Mouse (Mus musculus): ENCODE results near the gene Hsf2bp. TPM values are rescaled to one million over a fixed set of nuclear protein-coding genes. Genes with fewer than 3 reads are reported as not detected.
"Not testable (repeated sequence)": the region's sequence is repeated elsewhere in the genome, so short reads cannot be mapped to it uniquely, and the experiment has no call there.

The Hsf2bp gene
- 0.07 and 0.45 TPM in 2 replicates for polyA plus RNA-seq (2015; fragmentation: Nextera tagmentation; extraction: Ambion mirVana)

DNA sequence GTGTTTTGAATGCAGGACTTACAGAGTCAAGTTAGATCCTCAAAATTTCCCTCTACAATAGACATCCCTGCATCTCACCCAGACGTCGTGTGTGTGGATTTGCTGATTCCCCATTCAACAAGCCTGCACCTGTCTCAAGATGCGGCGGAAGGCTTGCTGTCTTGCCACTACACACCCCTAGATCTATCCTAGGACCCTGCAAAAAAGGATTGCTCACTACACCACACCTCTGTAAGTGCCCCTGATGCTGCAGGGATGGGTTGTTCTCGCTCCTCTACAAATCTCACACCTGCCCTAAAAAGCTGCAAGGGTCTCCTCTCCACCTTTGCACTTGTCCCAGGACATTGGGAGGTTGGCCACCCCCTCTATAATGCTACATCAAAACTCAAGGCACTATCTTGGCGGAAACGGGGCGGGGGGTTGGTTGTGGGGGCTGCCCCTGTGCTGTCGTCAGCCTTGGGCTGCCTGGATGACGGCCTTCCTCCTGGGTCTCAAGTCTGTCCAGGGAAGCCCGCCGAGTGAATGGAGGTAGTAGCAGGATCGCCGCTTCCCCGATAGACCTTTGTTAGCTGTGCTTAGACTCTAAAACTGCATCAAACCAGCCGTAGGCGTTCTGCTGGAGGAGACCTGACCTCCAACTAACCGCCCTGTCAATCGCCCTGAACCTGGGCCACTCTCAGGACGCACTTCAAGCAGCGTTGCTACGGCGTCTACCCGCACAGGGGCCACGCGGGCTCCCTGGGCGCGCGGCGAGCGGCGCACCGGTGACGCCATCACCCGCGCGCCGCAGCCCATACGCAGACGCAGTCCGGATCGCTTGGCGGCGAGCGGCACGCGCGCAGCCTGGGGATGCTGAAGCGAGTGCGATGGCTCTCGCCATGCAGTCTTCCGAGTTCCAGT lies at the start of gene Hsf2bp, which contains the start of gene Rrp1b:
Hsf2bp (minus strand) TSS at position 741 of the 900 bp plus-strand sequence.
Rrp1b (plus strand) TSS at position 492 of the 900 bp plus-strand sequence.
- Histone ChIP-seq H3K4me1 (ENCODE audit: control insufficient read depth, insufficient read depth, low read length) (peaks cover 16% of the 10 kb centered on the region), H3K4me2 (ENCODE audit: low read depth, low read length) (peak within 1 kb of the TSS; percentile 96), H3K27me3 (ENCODE audit: control insufficient read depth, insufficient read depth, low read length) (no peaks in the 10 kb centered on the region), H3K4me3 (replicated peaks; ENCODE audit: low read length) (peak within 1 kb of the TSS; percentile 84), H3K9ac (ENCODE audit: low read length) (peak within 1 kb of the TSS; percentile 87), H3K36me3 (ENCODE audit: control insufficient read depth, insufficient read depth, low read length) (no peaks in the 10 kb centered on the region), H3K27ac (ENCODE audit: low read length) (peak within 1 kb of the TSS; percentile 87), H3K9me3 (replicated peaks; ENCODE audit: control insufficient read depth, low read length) (no peaks in the 10 kb centered on the region)
- ATAC-seq (ENCODE audit: insufficient read depth, low FRiP score) = peak; percentile 96
- WGBS = 5% methylated on average over 52 of the region's 52 CpGs

DNA sequence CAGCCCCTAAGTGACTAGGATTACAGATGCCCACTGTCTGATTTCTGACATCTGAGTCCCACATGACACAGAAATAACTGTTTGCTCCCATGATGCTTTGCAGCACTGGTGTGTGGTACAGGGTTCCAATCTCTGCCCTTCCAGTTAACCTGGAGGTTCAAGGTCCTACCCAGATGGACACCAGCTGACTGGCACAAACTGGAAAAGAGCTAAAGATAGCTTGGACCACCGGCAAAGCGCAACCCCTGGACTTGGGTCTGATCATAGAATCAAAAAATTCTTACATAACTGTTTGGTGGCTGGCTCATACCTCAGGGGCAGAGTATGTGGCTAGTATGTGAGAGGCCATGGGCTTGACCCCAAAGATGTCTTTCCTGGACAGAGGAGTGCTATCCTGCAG lies 47.2 kb upstream of the Hsf2bp start:
- H3K4me1 ChIP-seq (ENCODE audit: control insufficient read depth, insufficient read depth, low read length) = no peaks in the 10 kb centered on the region
- H3K27me3 ChIP-seq (ENCODE audit: control insufficient read depth, insufficient read depth, low read length) = no peaks in the 10 kb centered on the region
- WGBS = 94% methylated on average over 2 of the region's 2 CpGs
- H3K27ac ChIP-seq (ENCODE audit: low read length) = no peak overlapping the region
- no peak overlapping the region for H3K9ac ChIP-seq (ENCODE audit: low read length)
- ATAC-seq (ENCODE audit: insufficient read depth, low FRiP score) = no peak
- H3K9me3 ChIP-seq (replicated peaks; ENCODE audit: control insufficient read depth, low read length) = 0 out of 2 replicates have a peak, but pooled peaks cover 7% of the 10 kb centered on the region
- no peak overlapping the region for H3K4me2 ChIP-seq (ENCODE audit: low read depth, low read length)
- H3K36me3 ChIP-seq (ENCODE audit: control insufficient read depth, insufficient read depth, low read length) = no peaks in the 10 kb centered on the region
- no peak overlapping the region for H3K4me3 ChIP-seq (replicated peaks; ENCODE audit: low read length)

DNA sequence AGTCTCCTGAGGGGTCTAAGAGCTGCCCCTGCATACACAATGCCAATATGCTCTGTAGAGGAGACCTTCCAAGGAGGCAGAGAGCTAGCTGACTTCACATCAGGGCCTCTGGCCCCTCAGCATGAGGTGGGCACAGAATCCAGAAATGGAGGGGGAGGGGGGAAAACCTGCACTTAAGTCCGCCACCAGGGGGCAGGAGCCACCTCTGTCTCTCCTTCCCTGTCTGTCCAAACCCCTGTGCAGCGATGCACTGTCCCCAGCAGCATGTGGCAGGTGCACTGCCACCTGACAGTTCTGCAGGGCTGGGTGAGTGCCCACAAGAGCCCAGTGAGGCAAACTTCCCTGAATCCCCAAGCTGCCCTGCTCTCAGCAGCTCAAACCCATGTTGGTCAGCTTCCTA lies 39.0 kb upstream of the Hsf2bp start:
- Histone ChIP-seq H3K4me1 (ENCODE audit: control insufficient read depth, insufficient read depth, low read length) (no peaks in the 10 kb centered on the region), H3K9me3 (replicated peaks; ENCODE audit: control insufficient read depth, low read length) (no peaks in the 10 kb centered on the region), H3K27me3 (ENCODE audit: control insufficient read depth, insufficient read depth, low read length) (no peaks in the 10 kb centered on the region), H3K36me3 (ENCODE audit: control insufficient read depth, insufficient read depth, low read length) (no peaks in the 10 kb centered on the region), H3K27ac (ENCODE audit: low read length) (no peak overlapping the region), H3K4me3 (replicated peaks; ENCODE audit: low read length) (no peak overlapping the region), H3K4me2 (ENCODE audit: low read depth, low read length) (no peak overlapping the region), H3K9ac (ENCODE audit: low read length) (no peak overlapping the region)
- no peak for ATAC-seq (ENCODE audit: insufficient read depth, low FRiP score)
- WGBS = 0% methylated on average over 2 of the region's 2 CpGs

DNA sequence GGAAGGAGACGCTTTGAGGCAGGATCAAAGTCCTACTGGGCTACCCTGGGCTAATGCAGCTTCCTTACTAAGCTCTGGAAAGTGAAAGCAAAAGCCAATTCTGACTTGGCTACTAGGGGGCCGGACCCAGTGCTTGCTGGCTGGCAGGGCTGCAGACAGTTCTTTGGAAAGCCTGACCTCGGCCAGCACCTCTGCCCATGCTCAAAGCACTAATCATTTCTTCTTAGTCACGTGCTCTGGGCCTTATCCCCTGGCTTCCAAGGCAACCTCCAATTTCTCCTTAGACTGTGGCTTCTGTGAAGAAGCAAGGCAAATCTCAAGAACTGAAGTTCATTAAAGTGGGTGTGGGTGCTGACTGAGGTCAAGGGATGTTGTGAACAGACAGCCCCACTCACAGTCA lies 38.5 kb upstream of the Hsf2bp start:
- Histone ChIP-seq H3K4me2 (ENCODE audit: low read depth, low read length) (no peak overlapping the region), H3K9ac (ENCODE audit: low read length) (no peak overlapping the region), H3K27me3 (ENCODE audit: control insufficient read depth, insufficient read depth, low read length) (no peaks in the 10 kb centered on the region), H3K9me3 (replicated peaks; ENCODE audit: control insufficient read depth, low read length) (no peaks in the 10 kb centered on the region), H3K27ac (ENCODE audit: low read length) (no peak overlapping the region), H3K4me3 (replicated peaks; ENCODE audit: low read length) (no peak overlapping the region), H3K36me3 (ENCODE audit: control insufficient read depth, insufficient read depth, low read length) (no peaks in the 10 kb centered on the region), H3K4me1 (ENCODE audit: control insufficient read depth, insufficient read depth, low read length) (no peaks in the 10 kb centered on the region)
- 60% methylated on average over 4 of the region's 4 CpGs for WGBS
- no peak for ATAC-seq (ENCODE audit: insufficient read depth, low FRiP score)

DNA sequence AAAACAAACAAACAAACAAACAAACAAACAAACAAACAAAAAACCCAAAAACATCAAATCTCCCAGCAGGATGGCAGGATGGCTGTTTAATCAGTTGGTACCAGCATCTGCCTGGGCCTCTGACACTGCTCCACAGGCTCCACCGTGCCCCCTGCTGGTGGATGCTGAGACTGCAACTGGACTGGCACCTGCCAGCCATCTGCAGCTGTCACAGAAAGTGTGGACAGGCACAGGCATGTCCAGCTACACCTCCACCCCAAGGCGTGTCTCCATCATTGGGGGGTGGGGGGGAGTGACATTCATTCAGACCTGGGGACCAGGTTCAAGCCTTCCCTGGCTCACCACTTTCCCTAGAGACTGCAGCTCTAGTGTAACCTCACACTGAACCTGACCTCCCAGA lies 37.2 kb upstream of the Hsf2bp start:
- H3K27ac ChIP-seq (ENCODE audit: low read length) = no peak overlapping the region
- no peak overlapping the region for H3K9ac ChIP-seq (ENCODE audit: low read length)
- H3K4me1 ChIP-seq (ENCODE audit: control insufficient read depth, insufficient read depth, low read length) = no peaks in the 10 kb centered on the region
- no peaks in the 10 kb centered on the region for H3K36me3 ChIP-seq (ENCODE audit: control insufficient read depth, insufficient read depth, low read length)
- no peak for ATAC-seq (ENCODE audit: insufficient read depth, low FRiP score)
- whole genome bisulfite sequencing = 3% methylated on average over 2 of the region's 2 CpGs
- no peaks in the 10 kb centered on the region for H3K27me3 ChIP-seq (ENCODE audit: control insufficient read depth, insufficient read depth, low read length)
- no peak overlapping the region for H3K4me2 ChIP-seq (ENCODE audit: low read depth, low read length)
- H3K4me3 ChIP-seq (replicated peaks; ENCODE audit: low read length) = no peak overlapping the region
- no peaks in the 10 kb centered on the region for H3K9me3 ChIP-seq (replicated peaks; ENCODE audit: control insufficient read depth, low read length)

DNA sequence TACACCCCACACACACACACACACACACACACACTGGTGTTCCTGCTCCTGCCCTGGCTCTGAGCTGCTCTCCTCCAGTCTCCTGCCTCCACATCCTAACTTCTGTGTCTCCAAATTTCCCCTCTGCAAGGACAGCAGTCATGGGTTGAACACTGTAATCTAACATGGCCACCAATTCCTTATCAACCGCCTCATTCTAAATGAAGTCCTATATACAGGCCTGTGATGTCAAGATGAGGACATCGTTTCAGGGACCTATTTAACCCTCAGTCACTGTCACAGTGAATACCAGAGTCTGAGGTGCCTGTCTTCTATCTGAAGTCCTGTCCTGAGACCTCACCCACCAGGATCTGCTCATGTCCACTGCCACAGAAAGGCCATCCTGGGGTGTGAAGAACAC lies 32.7 kb upstream of the Hsf2bp start:
- H3K4me1 ChIP-seq (ENCODE audit: control insufficient read depth, insufficient read depth, low read length) = 0 out of 2 replicates have a peak, but pooled peaks cover 3% of the 10 kb centered on the region
- no peak for ATAC-seq (ENCODE audit: insufficient read depth, low FRiP score)
- H3K27me3 ChIP-seq (ENCODE audit: control insufficient read depth, insufficient read depth, low read length) = no peaks in the 10 kb centered on the region
- no peak overlapping the region for H3K27ac ChIP-seq (ENCODE audit: low read length)
- H3K36me3 ChIP-seq (ENCODE audit: control insufficient read depth, insufficient read depth, low read length) = no peaks in the 10 kb centered on the region
- no peaks in the 10 kb centered on the region for H3K9me3 ChIP-seq (replicated peaks; ENCODE audit: control insufficient read depth, low read length)
- H3K4me3 ChIP-seq (replicated peaks; ENCODE audit: low read length) = no peak overlapping the region
- H3K9ac ChIP-seq (ENCODE audit: low read length) = no peak overlapping the region
- H3K4me2 ChIP-seq (ENCODE audit: low read depth, low read length) = no peak overlapping the region
- WGBS = 82% methylated on average over 2 of the region's 2 CpGs

DNA sequence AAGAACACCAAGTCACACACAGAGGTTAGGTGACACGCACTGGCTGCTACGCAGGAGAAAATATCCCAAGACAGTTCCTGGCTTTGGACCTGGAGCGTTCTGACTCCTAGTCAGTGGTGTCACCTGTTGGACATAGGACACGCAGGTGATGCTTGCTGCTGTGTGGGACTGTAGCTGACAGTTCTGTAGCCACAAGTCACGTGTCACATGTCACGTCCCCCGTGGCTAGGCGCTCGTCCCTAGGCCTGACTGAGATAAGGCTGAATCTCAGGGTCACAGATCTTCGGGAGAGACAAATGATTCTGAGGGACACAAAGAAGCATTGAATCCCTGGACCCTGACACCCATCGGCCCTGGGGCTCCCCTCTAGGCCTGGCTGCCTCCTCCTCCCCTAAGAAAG lies 32.2 kb upstream of the Hsf2bp start:
- no peaks in the 10 kb centered on the region for H3K36me3 ChIP-seq (ENCODE audit: control insufficient read depth, insufficient read depth, low read length)
- no peak overlapping the region for H3K27ac ChIP-seq (ENCODE audit: low read length)
- no peak for ATAC-seq (ENCODE audit: insufficient read depth, low FRiP score)
- H3K9ac ChIP-seq (ENCODE audit: low read length) = no peak overlapping the region
- 0 out of 2 replicates have a peak, but pooled peaks cover 3% of the 10 kb centered on the region for H3K4me1 ChIP-seq (ENCODE audit: control insufficient read depth, insufficient read depth, low read length)
- H3K9me3 ChIP-seq (replicated peaks; ENCODE audit: control insufficient read depth, low read length) = no peaks in the 10 kb centered on the region
- H3K4me3 ChIP-seq (replicated peaks; ENCODE audit: low read length) = no peak overlapping the region
- WGBS = 82% methylated on average over 11 of the region's 11 CpGs
- H3K27me3 ChIP-seq (ENCODE audit: control insufficient read depth, insufficient read depth, low read length) = no peaks in the 10 kb centered on the region
- H3K4me2 ChIP-seq (ENCODE audit: low read depth, low read length) = no peak overlapping the region

DNA sequence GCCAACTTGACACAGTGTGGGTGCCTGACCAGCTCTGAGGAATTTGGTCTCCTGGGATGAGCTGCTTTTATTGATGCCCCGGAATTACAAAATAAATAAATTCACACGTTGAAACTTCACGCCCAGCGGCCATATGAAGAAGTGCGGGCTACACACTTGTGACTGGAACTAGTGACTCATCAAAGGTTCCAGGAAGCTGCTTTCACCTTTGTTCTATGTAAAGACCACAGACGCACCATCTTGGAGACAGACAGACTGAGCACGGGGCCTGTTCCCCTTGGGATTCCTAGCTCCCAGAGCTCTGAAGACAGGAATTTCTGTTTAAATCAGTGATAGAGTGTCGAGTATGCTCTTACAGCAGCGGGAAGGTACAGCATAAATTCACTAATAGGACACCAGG lies 31.4 kb upstream of the Hsf2bp start:
- H3K9me3 ChIP-seq (replicated peaks; ENCODE audit: control insufficient read depth, low read length) = no peaks in the 10 kb centered on the region
- H3K27ac ChIP-seq (ENCODE audit: low read length) = no peak overlapping the region
- no peak overlapping the region for H3K4me2 ChIP-seq (ENCODE audit: low read depth, low read length)
- WGBS = 62% methylated on average over 9 of the region's 9 CpGs
- no peaks in the 10 kb centered on the region for H3K27me3 ChIP-seq (ENCODE audit: control insufficient read depth, insufficient read depth, low read length)
- H3K9ac ChIP-seq (ENCODE audit: low read length) = no peak overlapping the region
- H3K36me3 ChIP-seq (ENCODE audit: control insufficient read depth, insufficient read depth, low read length) = no peaks in the 10 kb centered on the region
- H3K4me3 ChIP-seq (replicated peaks; ENCODE audit: low read length) = no peak overlapping the region
- ATAC-seq (ENCODE audit: insufficient read depth, low FRiP score) = no peak
- 0 out of 2 replicates have a peak, but pooled peaks cover 3% of the 10 kb centered on the region for H3K4me1 ChIP-seq (ENCODE audit: control insufficient read depth, insufficient read depth, low read length)

DNA sequence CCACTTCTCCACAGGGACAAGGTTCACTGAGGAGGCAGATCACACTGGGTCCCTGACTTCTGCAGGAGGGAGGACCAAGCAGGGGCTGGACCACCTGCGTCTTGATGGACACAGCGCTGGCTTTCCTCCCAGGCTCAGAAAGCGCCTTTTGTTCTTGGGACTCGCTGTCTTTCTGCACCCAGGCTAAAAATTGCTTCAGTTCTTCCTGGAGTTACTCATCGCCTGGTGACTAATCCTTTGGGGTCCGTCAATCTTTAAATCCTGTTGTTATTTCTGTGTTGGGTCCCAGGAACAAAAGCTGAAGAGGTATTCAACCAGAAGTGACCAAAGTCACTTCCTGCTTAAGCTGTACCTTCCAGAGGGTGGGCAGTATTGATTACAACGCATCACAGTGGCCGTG lies 28.6 kb upstream of the Hsf2bp start:
- peaks cover 15% of the 10 kb centered on the region; the same call in 1 of the 2 replicates for H3K36me3 ChIP-seq (ENCODE audit: control insufficient read depth, insufficient read depth, low read length)
- not testable (repeated sequence) for H3K27me3 ChIP-seq (ENCODE audit: control insufficient read depth, insufficient read depth, low read length); H3K4me3 ChIP-seq (replicated peaks; ENCODE audit: low read length); ATAC-seq (ENCODE audit: insufficient read depth, low FRiP score); H3K4me1 ChIP-seq (ENCODE audit: control insufficient read depth, insufficient read depth, low read length); H3K9ac ChIP-seq (ENCODE audit: low read length); H3K4me2 ChIP-seq (ENCODE audit: low read depth, low read length); H3K27ac ChIP-seq (ENCODE audit: low read length); H3K9me3 ChIP-seq (replicated peaks; ENCODE audit: control insufficient read depth, low read length)
- 64% methylated on average over 8 of the region's 8 CpGs for WGBS

All from stomach, embryonic 16.5 days (tissue).